Mouse (Mus musculus): ENCODE data around the gene Nedd4.

DNA sequence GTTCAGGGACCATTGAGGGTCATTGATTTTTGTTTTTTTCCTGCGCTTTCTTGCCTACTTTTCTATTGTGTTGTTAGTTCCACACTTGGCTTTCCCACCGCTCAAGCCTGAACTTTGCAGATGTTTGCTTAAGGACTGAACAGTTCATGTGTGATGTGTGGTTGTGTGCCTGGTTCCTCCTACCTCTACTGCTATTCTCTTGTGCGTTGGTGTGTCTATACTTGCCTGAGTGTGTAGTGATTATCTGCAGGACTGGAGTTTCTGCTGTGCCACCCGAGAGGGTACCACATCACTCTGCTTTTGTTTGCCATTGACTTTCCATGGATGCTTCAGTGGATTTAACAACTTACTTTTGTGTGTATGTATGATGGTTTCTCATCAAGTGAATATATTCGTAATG lies 46.5 kb downstream of the Nedd4 start:
- TF ChIP-seq POLR2A (IDR thresholded peaks at IDR 0.05; ENCODE audit: borderline replicate concordance, low read depth, low read length) (no peak), CTCF (IDR thresholded peaks at IDR 0.05; ENCODE audit: low read depth, low read length) (no peak)

Measured in bone marrow macrophage, adult 2 months (primary cell).